Mouse (Mus musculus): Measurements from ENCODE around the gene Ruvbl2. TPM values are rescaled to one million over a fixed set of nuclear protein-coding genes. Genes with fewer than 3 reads are reported as not detected.
"Not testable (repeated sequence)": the region's sequence is repeated elsewhere in the genome, so short reads cannot be mapped to it uniquely, and the experiment has no call there.

The Ruvbl2 gene
- 167 and 175 TPM in 2 replicates for polyA plus RNA-seq (2016; fragmentation: Nextera tagmentation; extraction: Ambion mirVana)

GRCm38 (mm10) chr7:45437521-45438276, at the start of gene Ruvbl2:
Gene Ruvbl2 (minus strand): TSS chr7:45438096.
- Histone ChIP-seq H3K27ac (no peak within 1 kb of the TSS), H3K36me3 (replicated peaks) (peaks cover 20% of the 10 kb centered on the region), H3K4me3 (replicated peaks) (no peak within 1 kb of the TSS), H3K9me3 (no peaks in the 10 kb centered on the region), H3K9ac (no peak within 1 kb of the TSS), H3K27me3 (0 out of 2 replicates have a peak, but pooled peaks cover 4% of the 10 kb centered on the region), H3K4me1 (peaks cover 43% of the 10 kb centered on the region), H3K4me2 (peak within 1 kb of the TSS; percentile 21)
- no peak for ATAC-seq (ENCODE audit: low FRiP score)
- 14% methylated on average over 19 of the region's 19 CpGs for WGBS

GRCm38 (mm10) chr7:45486761-45487415, 49.0 kb upstream of the Ruvbl2 start, which contains the start of gene Gm45808:
Gene Gm45808 (minus strand): TSS chr7:45486811.
- no peak within 1 kb of the TSS for H3K4me3 ChIP-seq (replicated peaks)
- H3K4me2 ChIP-seq, result no peak within 1 kb of the TSS
- no peak within 1 kb of the TSS; the same call in 1 of the 2 replicates for H3K27ac ChIP-seq
- no peak for ATAC-seq (ENCODE audit: low FRiP score)
- H3K9me3 ChIP-seq, result no peaks in the 10 kb centered on the region
- no peaks in the 10 kb centered on the region; the same call in 1 of the 2 replicates for H3K36me3 ChIP-seq (replicated peaks)
- 84% methylated on average over 12 of the region's 12 CpGs for WGBS
- H3K27me3 ChIP-seq, result no peaks in the 10 kb centered on the region
- H3K9ac ChIP-seq, result no peak within 1 kb of the TSS
- H3K4me1 ChIP-seq, result peaks cover 25% of the 10 kb centered on the region

GRCm38 (mm10) chr7:45486158-45486557, 48.3 kb upstream of the Ruvbl2 start:
- WGBS, result 88% methylated on average over 7 of the region's 7 CpGs
- H3K4me2 ChIP-seq, result no peak overlapping the region
- H3K36me3 ChIP-seq (replicated peaks), result no peaks in the 10 kb centered on the region
- H3K4me3 ChIP-seq (replicated peaks), result no peak overlapping the region
- no peak overlapping the region; the same call in 1 of the 2 replicates for H3K27ac ChIP-seq
- H3K4me1 ChIP-seq, result peaks cover 23% of the 10 kb centered on the region
- H3K9ac ChIP-seq, result no peak overlapping the region
- H3K9me3 ChIP-seq, result no peaks in the 10 kb centered on the region
- H3K27me3 ChIP-seq, result no peaks in the 10 kb centered on the region
- ATAC-seq (ENCODE audit: low FRiP score), result no peak

GRCm38 (mm10) chr7:45484985-45485384, 47.1 kb upstream of the Ruvbl2 start:
- not testable (repeated sequence) for H3K27ac ChIP-seq; ATAC-seq (ENCODE audit: low FRiP score); H3K4me2 ChIP-seq; H3K9ac ChIP-seq; H3K27me3 ChIP-seq; H3K36me3 ChIP-seq (replicated peaks); H3K4me3 ChIP-seq (replicated peaks); H3K9me3 ChIP-seq
- WGBS, result 96% methylated on average over 5 of the region's 5 CpGs
- H3K4me1 ChIP-seq, result peaks cover 16% of the 10 kb centered on the region

- 83% methylated on average over 1 of the region's 1 CpGs for WGBS
- Histone ChIP-seq H3K4me2 (no peak overlapping the region), H3K27ac (no peak overlapping the region), H3K9me3 (no peaks in the 10 kb centered on the region), H3K4me3 (replicated peaks) (no peak overlapping the region), H3K9ac (no peak overlapping the region), H3K4me1 (no peaks in the 10 kb centered on the region), H3K36me3 (replicated peaks) (no peaks in the 10 kb centered on the region), H3K27me3 (no peaks in the 10 kb centered on the region)
- no peak for ATAC-seq (ENCODE audit: low FRiP score)
Observed at GRCm38 (mm10) chr7:45482166-45482565, 44.3 kb upstream of the Ruvbl2 start.

- H3K4me2 ChIP-seq, result no peak within 1 kb of the TSS
- no peaks in the 10 kb centered on the region for H3K36me3 ChIP-seq (replicated peaks)
- no peaks in the 10 kb centered on the region for H3K9me3 ChIP-seq
- H3K9ac ChIP-seq, result no peak within 1 kb of the TSS
- no peak within 1 kb of the TSS for H3K27ac ChIP-seq
- H3K4me3 ChIP-seq (replicated peaks), result no peak within 1 kb of the TSS
- WGBS, result 51% methylated on average over 15 of the region's 15 CpGs
- peak; percentile 87 for ATAC-seq (ENCODE audit: low FRiP score)
- H3K27me3 ChIP-seq, result no peaks in the 10 kb centered on the region
- H3K4me1 ChIP-seq, result no peaks in the 10 kb centered on the region
Observed at GRCm38 (mm10) chr7:45481374-45481927, 43.6 kb upstream of the Ruvbl2 start, which contains the start of gene Tulp2. Gene Tulp2 (plus strand): TSS chr7:45481877.

GRCm38 (mm10) chr7:45480310-45480709, 42.4 kb upstream of the Ruvbl2 start:
- not testable (repeated sequence) for H3K27ac ChIP-seq; H3K4me2 ChIP-seq; H3K9me3 ChIP-seq; ATAC-seq (ENCODE audit: low FRiP score); H3K4me3 ChIP-seq (replicated peaks); H3K36me3 ChIP-seq (replicated peaks); H3K9ac ChIP-seq; H3K27me3 ChIP-seq; H3K4me1 ChIP-seq
- 79% methylated on average over 4 of the region's 4 CpGs for WGBS

- WGBS, result 96% methylated on average over 7 of the region's 7 CpGs
- H3K27ac ChIP-seq, result no peak overlapping the region
- no peaks in the 10 kb centered on the region for H3K27me3 ChIP-seq
- no peak for ATAC-seq (ENCODE audit: low FRiP score)
- H3K4me1 ChIP-seq, result no peaks in the 10 kb centered on the region
- H3K36me3 ChIP-seq (replicated peaks), result no peaks in the 10 kb centered on the region
- H3K4me3 ChIP-seq (replicated peaks), result no peak overlapping the region
- no peak overlapping the region for H3K9ac ChIP-seq
- H3K9me3 ChIP-seq, result no peaks in the 10 kb centered on the region
- no peak overlapping the region for H3K4me2 ChIP-seq
Observed at GRCm38 (mm10) chr7:45478774-45479173, 40.9 kb upstream of the Ruvbl2 start.

GRCm38 (mm10) chr7:45477003-45477402, 39.1 kb upstream of the Ruvbl2 start:
- Histone ChIP-seq H3K9ac (no peak overlapping the region), H3K4me1 (no peaks in the 10 kb centered on the region), H3K9me3 (no peaks in the 10 kb centered on the region), H3K36me3 (replicated peaks) (no peaks in the 10 kb centered on the region), H3K27me3 (no peaks in the 10 kb centered on the region), H3K4me3 (replicated peaks) (no peak overlapping the region), H3K4me2 (no peak overlapping the region), H3K27ac (no peak overlapping the region)
- WGBS, result 11% methylated on average over 3 of the region's 3 CpGs
- no peak for ATAC-seq (ENCODE audit: low FRiP score)

GRCm38 (mm10) chr7:45476453-45476852, 38.6 kb upstream of the Ruvbl2 start:
- Histone ChIP-seq H3K4me2 (no peak overlapping the region), H3K9ac (no peak overlapping the region), H3K4me1 (no peaks in the 10 kb centered on the region), H3K27ac (no peak overlapping the region), H3K36me3 (replicated peaks) (no peaks in the 10 kb centered on the region), H3K4me3 (replicated peaks) (no peak overlapping the region), H3K27me3 (no peaks in the 10 kb centered on the region), H3K9me3 (no peaks in the 10 kb centered on the region)
- ATAC-seq (ENCODE audit: low FRiP score), result no peak
- 36% methylated on average over 1 of the region's 1 CpGs for WGBS

- WGBS, result 77% methylated on average over 16 of the region's 16 CpGs
- no peak for ATAC-seq (ENCODE audit: low FRiP score)
Observed at GRCm38 (mm10) chr7:45475291-45475969, 37.5 kb upstream of the Ruvbl2 start.

GRCm38 (mm10) chr7:45470869-45471268, 33.0 kb upstream of the Ruvbl2 start:
- no peak for ATAC-seq (ENCODE audit: low FRiP score)
- Histone ChIP-seq H3K36me3 (replicated peaks) (no peaks in the 10 kb centered on the region), H3K4me3 (replicated peaks) (no peak overlapping the region), H3K27me3 (no peaks in the 10 kb centered on the region), H3K27ac (no peak overlapping the region), H3K9ac (no peak overlapping the region), H3K9me3 (no peaks in the 10 kb centered on the region), H3K4me1 (peaks cover 9% of the 10 kb centered on the region), H3K4me2 (no peak overlapping the region)
- WGBS, result 8% methylated on average over 3 of the region's 3 CpGs

More at GRCm38 (mm10) chr7:45475291-45475969, 37.5 kb upstream of the Ruvbl2 start:
- H3K36me3 ChIP-seq (replicated peaks), result no peaks in the 10 kb centered on the region
- no peak overlapping the region for H3K27ac ChIP-seq
- H3K27me3 ChIP-seq, result no peaks in the 10 kb centered on the region
- no peak overlapping the region for H3K4me3 ChIP-seq (replicated peaks)
- no peaks in the 10 kb centered on the region for H3K9me3 ChIP-seq
- no peak overlapping the region for H3K9ac ChIP-seq
- no peaks in the 10 kb centered on the region for H3K4me1 ChIP-seq
- H3K4me2 ChIP-seq, result 0 out of 2 replicates have a peak overlapping the region, but pooled peaks have one; percentile 21

All from forebrain, embryonic 12.5 days (tissue).